Mouse (Mus musculus) midbrain, postnatal 0 days (tissue): Measurements from ENCODE around the gene Ccl9. TPM values are rescaled to one million over a fixed set of nuclear protein-coding genes. Genes with fewer than 3 reads are reported as not detected.
A peak's percentile ranks its signal among the peaks of the same experiment; 100 is the strongest.
"Not testable (repeated sequence)": the region's sequence is repeated elsewhere in the genome, so short reads cannot be mapped to it uniquely, and the experiment has no call there.

Experiments
- ATAC-seq: fragments of 200-750 bp; cut with Nextera tagmentation; 2 replicates; pipeline ENCODE4 v1.8.0; 2017; ENCODE audit warnings: moderate number of reproducible peaks, mild to moderate bottlenecking, moderate TSS enrichment, moderate library complexity; ENCODE audit not compliant: low FRiP score
- DNase-seq: peaks from one replicate; pipeline ENCODE4 v3.0.0-alpha.2; 2015; ENCODE audit warnings: low spot score
- H3K27ac ChIP-seq: fragments of 300-500 bp; sonication (generic); 2 replicates; pipeline ENCODE4 v1.5.1; 2014; ENCODE audit warnings: low read depth, mild to moderate bottlenecking, low read length, mixed read lengths
- H3K27me3 ChIP-seq: fragments of 300-500 bp; sonication (generic); 2 replicates; pipeline ENCODE4 v1.6.1; 2014; ENCODE audit warnings: low read length, control low read depth, mixed read lengths; ENCODE audit not compliant: insufficient read depth
- H3K36me3 ChIP-seq: fragments of 300-500 bp; sonication (generic); 2 replicates; pipeline ENCODE4 v1.6.1; 2014; ENCODE audit warnings: low read length, control low read depth, mixed read lengths; ENCODE audit not compliant: insufficient read depth
- H3K4me1 ChIP-seq: fragments of 300-500 bp; sonication (generic); 2 replicates; pipeline ENCODE4 v1.6.1; 2014; ENCODE audit warnings: mild to moderate bottlenecking, control low read depth, antibody characterized with exemption, low read length, mixed read lengths; ENCODE audit not compliant: insufficient read depth
- H3K4me2 ChIP-seq: fragments of 300-500 bp; sonication (generic); 2 replicates; pipeline ENCODE4 v1.6.1; 2014; ENCODE audit warnings: low read depth, mild to moderate bottlenecking, low read length, mixed read lengths; ENCODE audit not compliant: poor library complexity, severe bottlenecking
- H3K4me3 ChIP-seq: fragments of 300-500 bp; sonication (generic); 2 replicates; pipeline ENCODE4 v1.5.1; 2014; ENCODE audit warnings: low read depth, mild to moderate bottlenecking, low read length, moderate library complexity
- H3K9ac ChIP-seq: fragments of 300-500 bp; sonication (generic); replicated peaks from 2 replicates; pipeline ENCODE4 v1.6.1; 2014; ENCODE audit warnings: mild to moderate bottlenecking, low read length, moderate library complexity, mixed read lengths; ENCODE audit not compliant: poor library complexity, severe bottlenecking
- H3K9me3 ChIP-seq: fragments of 300-500 bp; sonication (generic); 2 replicates; pipeline ENCODE4 v1.6.1; 2016; ENCODE audit warnings: low read length, control low read depth
- CTCF ChIP-seq: IDR thresholded peaks from 2 replicates; pipeline ENCODE4 v1.5.1; 2016; ENCODE audit warnings: antibody characterized with exemption, mild to moderate bottlenecking
- WGBS: fragments of 180-500 bp; shearing (Covaris S2); extraction: QIAGEN DNeasy Blood & Tissue Kit; methylation state at CpG from one replicate; pipeline ENCODE4 v1.1.7; 2014; 5-methylcytosine and 5-hydroxymethylcytosine counted together
- polyA plus RNA-seq: library from polyadenylated mRNA; unstranded; fragments of >200 nt; fragmentation: Nextera tagmentation; extraction: Ambion mirVana; gene quantifications from 2 replicates; pipeline ENCODE4 v1.2.1, GENCODE M21; 2015
- total RNA-seq: library from RNA; depleted of rRNA; stranded (reverse); fragments of >200 nt; gene quantifications from 2 replicates; pipeline ENCODE4 v1.2.3, GENCODE M21; 2014

Gene Ccl9
- total and polyA plus RNA-seq, 2 experiments from 2014 or later, result 1.9 to 2.9 TPM

DNA sequence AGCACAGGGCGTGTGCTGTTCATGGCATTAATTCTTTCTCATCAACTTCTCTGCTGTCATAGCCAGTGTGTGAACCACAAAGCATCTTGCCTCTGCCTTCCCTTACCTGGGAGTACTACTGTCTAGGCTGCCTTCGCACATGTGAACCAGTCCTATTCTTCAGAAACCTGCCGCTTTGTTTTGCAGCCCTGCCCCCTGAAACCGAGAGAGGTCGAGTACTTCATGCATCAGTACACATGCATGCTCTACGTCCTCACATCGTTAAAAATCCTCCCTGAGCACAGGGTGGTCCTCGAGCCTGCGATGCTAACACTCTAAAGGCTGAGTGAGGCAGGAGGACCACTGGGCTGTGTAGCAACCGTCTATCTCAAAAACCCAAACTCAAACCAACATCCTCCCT is 21.4 kb downstream of the Ccl9 start:
- Histone ChIP-seq H3K27ac (no peak overlapping the region), H3K27me3 (no peaks in the 10 kb centered on the region), H3K4me1 (no peaks in the 10 kb centered on the region), H3K4me3 (no peak overlapping the region), H3K9me3 (no peaks in the 10 kb centered on the region), H3K9ac (no peak overlapping the region), H3K4me2 (no peak overlapping the region), H3K36me3 (no peaks in the 10 kb centered on the region)
- WGBS, result 47% methylated on average over 10 of the region's 10 CpGs
- DNase-seq (no peak), ATAC-seq (no peak)
- no peak for TF ChIP-seq CTCF

DNA sequence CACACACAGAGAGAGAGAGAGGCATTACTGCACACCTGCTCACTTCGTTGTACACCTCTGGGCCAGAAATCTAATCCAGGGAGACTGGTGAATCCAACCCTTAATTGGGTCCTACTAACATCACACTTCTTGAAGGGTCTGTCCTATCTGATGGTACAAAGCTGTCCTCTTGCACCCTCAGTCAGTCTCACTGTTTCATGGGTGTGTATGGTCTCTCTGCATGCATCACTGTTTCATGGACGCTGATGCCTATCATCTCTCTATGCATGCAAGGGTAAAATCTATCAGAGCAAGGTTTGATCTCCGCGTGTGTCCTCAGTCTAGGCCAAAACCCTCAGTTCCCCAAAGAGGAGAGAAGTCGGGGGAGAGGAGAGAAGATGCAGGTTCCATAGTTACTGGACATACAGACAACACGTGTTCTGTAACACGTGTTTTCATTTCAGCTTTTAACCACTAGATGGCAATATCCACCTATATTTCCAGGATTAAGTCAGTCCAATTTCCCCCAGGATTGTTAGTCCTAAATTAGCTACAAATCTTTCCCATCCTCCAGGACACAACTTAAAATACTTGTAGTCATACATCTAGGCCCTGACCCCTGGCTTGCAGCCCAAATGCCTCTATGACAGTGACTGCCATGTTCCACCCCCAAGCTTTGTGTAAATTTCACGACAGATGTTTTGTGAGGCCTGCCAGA is 22.2 kb downstream of the Ccl9 start:
- H3K27ac ChIP-seq, result no peak overlapping the region
- TF ChIP-seq CTCF, result peak; percentile 93
- ATAC-seq, result no peak
- peak overlapping the region; percentile 8; the same call in 1 of the 2 replicates for H3K4me2 ChIP-seq
- 0 out of 2 replicates have a peak overlapping the region, but pooled peaks have one; percentile 29 for H3K9ac ChIP-seq
- H3K4me3 ChIP-seq, result no peak overlapping the region
- no peaks in the 10 kb centered on the region for H3K36me3 ChIP-seq
- no peaks in the 10 kb centered on the region for H3K9me3 ChIP-seq
- H3K4me1 ChIP-seq, result no peaks in the 10 kb centered on the region
- 26% methylated on average over 8 of the region's 8 CpGs for WGBS
- DNase-seq, result peak; percentile 93
- no peaks in the 10 kb centered on the region for H3K27me3 ChIP-seq

DNA sequence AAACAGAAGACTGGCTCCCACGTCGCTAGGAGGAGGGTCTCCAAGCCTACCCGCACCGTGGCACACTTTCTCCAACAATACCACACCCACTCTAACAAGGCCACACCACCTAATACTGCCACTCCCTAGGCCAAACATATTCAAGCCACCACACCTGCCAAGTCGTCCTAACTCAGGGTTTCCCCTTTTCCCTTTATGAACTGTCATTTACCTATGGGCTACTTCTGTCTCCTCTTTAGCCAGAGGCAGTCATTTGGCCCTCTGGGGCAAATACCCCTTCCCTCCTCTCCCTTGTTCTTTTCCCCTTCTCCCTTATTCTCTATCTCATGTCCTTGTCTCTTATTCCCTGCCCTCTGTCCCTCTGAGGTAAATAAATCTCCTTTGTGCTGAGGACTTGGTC is 26.8 kb downstream of the Ccl9 start:
- no peak overlapping the region for H3K4me3 ChIP-seq
- no peak for TF ChIP-seq CTCF
- H3K4me1 ChIP-seq, result no peaks in the 10 kb centered on the region
- H3K36me3 ChIP-seq, result no peaks in the 10 kb centered on the region
- H3K27me3 ChIP-seq, result no peaks in the 10 kb centered on the region
- no peak overlapping the region for H3K27ac ChIP-seq
- 87% methylated on average over 5 of the region's 5 CpGs for WGBS
- DNase-seq, result no peak
- ATAC-seq, result no peak
- no peaks in the 10 kb centered on the region for H3K9me3 ChIP-seq
- H3K9ac ChIP-seq, result no peak overlapping the region
- H3K4me2 ChIP-seq, result no peak overlapping the region

- not testable (repeated sequence) for H3K36me3 ChIP-seq, H3K9ac ChIP-seq, H3K27ac ChIP-seq, H3K4me1 ChIP-seq, H3K9me3 ChIP-seq, H3K27me3 ChIP-seq, ATAC-seq, H3K4me2 ChIP-seq, H3K4me3 ChIP-seq, DNase-seq
- 83% methylated on average over 7 of the region's 7 CpGs for whole genome bisulfite sequencing
Measured at GRCm38 (mm10) chr11:83551037-83551436, 27.4 kb downstream of the Ccl9 start.

DNA sequence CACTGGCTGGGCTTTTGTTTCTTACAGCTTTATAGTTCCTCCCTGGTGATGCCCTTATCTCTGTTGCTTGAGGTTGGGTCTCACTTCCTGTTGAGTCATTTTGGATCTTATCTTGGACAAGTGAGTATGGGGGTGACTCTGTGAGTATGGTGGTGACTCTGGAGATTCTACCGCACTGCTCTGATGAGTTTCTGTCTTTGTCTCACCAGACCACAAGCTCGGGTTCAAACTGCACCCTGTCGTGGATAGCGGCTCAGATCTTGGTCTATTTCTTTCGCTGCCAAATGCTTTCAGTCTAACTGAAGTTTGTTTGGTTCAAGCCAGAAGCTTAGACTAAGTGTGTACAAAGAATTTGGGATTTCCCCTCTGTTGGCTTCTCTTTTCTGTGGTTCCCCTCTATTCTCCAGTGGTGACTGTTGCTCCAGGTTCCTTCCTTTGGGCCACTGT is 28.2 kb downstream of the Ccl9 start:
- WGBS, result 91% methylated on average over 5 of the region's 5 CpGs
- Histone ChIP-seq H3K9me3 (no peaks in the 10 kb centered on the region), H3K4me2 (no peak overlapping the region), H3K27ac (no peak overlapping the region), H3K9ac (no peak overlapping the region), H3K27me3 (no peaks in the 10 kb centered on the region), H3K36me3 (no peaks in the 10 kb centered on the region), H3K4me1 (no peaks in the 10 kb centered on the region), H3K4me3 (no peak overlapping the region)
- DNase-seq (no peak), ATAC-seq (no peak)
- no peak for TF ChIP-seq CTCF

GRCm38 (mm10) chr11:83544214-83544613 is 34.2 kb downstream of the Ccl9 start:
- Histone ChIP-seq H3K4me3 (no peak overlapping the region), H3K27ac (no peak overlapping the region), H3K9ac (no peak overlapping the region), H3K4me2 (no peak overlapping the region), H3K27me3 (no peaks in the 10 kb centered on the region), H3K36me3 (no peaks in the 10 kb centered on the region), H3K4me1 (no peaks in the 10 kb centered on the region), H3K9me3 (no peaks in the 10 kb centered on the region)
- 70% methylated on average over 3 of the region's 3 CpGs for WGBS
- no peak for TF ChIP-seq CTCF
- no peak for DNase-seq
- ATAC-seq, result no peak
